Mouse (Mus musculus) ES-Bruce4 (cell line): ENCODE results near the gene Gje1.

Experiments
- CTCF ChIP-seq: IDR thresholded peaks from one replicate; pipeline ENCODE4 v1.8.1; 2011; ENCODE audit warnings: low read depth, low read length
- EP300 ChIP-seq: IDR thresholded peaks from 2 replicates; pipeline ENCODE4 v1.6.1; 2011; ENCODE audit warnings: low read depth, low read length; ENCODE audit not compliant: insufficient read depth
- POLR2A ChIP-seq: IDR thresholded peaks from one replicate; pipeline ENCODE4 v1.8.1; 2011; ENCODE audit warnings: low read length; ENCODE audit not compliant: insufficient read depth

DNA sequence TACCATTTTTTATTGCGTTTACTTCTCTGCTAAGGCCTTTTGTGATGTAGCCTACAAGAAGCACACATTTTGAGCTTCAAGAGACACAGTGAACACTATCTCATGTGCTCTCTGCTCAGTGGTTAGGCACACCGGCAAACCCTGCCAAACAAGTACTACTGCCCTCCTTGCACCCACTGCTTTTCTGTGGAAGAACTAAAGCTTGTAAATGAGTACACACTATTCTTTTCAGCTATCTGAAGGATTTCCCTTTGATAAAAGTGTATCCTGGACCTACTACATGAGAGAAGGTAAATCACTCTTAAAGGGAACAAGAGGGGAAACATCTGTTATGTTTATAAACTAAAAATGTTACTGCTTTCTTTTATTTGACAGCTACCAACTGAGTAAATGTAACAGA lies 51.9 kb downstream of the Gje1 start:
- TF ChIP-seq CTCF = no peak
- TF ChIP-seq POLR2A = no peak
- TF ChIP-seq EP300 = no peak
